ENCODE assay signal across 19 mouse cellular contexts in the genomic region with DNA sequence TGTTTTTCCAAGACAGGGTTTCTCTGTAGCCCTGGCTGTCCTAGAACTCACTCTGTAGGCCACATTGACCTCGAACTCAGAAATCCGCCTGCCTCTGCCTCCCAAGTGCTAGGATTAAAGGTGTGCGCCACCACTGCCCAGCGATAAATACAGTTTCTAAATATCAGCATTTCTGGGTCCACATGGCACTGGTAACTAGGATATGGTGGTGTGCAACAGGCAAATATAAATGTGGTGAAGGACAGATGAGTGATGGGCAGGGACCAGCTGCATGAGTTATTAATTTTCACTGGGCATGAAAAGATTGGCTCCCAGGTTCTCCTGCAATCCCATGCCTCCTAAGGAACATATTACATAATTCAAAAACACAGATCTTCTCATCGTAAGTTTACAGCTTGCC.
DNase-seq lines count a peak whose midpoint lies in the region; ATAC-seq and TF ChIP-seq lines count a peak whose summit lies in the region.
"Had no signal": no experiment of that assay in that cellular context is flagged by ENCODE, and none has a peak within 500 bp of the region (broad histone marks: within the 10 kb centered on the region; RNA-seq: fewer than 3 reads in every experiment).

No protein-coding gene starts in this region.

- H3K27ac ChIP-seq in heart, embryonic 16.5 days (ENCODE audit: low read length) = peak overlapping the region; percentile 81
- no peak overlapping the region for H3K27ac ChIP-seq in heart, embryonic 10.5 days
- H3K27ac ChIP-seq in stomach, embryonic 16.5 days (ENCODE audit: low read length) = 0 out of 2 replicates have a peak overlapping the region, but pooled peaks have one; percentile 69
- no peak overlapping the region for H3K27ac ChIP-seq in stomach, postnatal 0 days (replicated peaks)
- H3K27ac ChIP-seq: forebrain, embryonic 10.5 days; hindbrain, embryonic 14.5 days; liver, embryonic 12.5 days had no signal

- no peak for ATAC-seq in heart, embryonic 16.5 days (replicated peaks; ENCODE audit: extremely low read depth, insufficient read depth, low FRiP score)
- no peak for ATAC-seq in stomach, embryonic 16.5 days (ENCODE audit: insufficient read depth, low FRiP score)
- no peak for ATAC-seq in stomach, postnatal 0 days (ENCODE audit: low FRiP score, low TSS enrichment)
- ATAC-seq: inflammation-experienced regulatory T-cells, adult 6 months; liver, embryonic 12.5 days had no signal

- no peaks in the 10 kb centered on the region for H3K9me3 ChIP-seq in heart, embryonic 16.5 days (replicated peaks; ENCODE audit: control insufficient read depth, low read length)
- no peaks in the 10 kb centered on the region for H3K9me3 ChIP-seq in heart, embryonic 10.5 days
- no peaks in the 10 kb centered on the region for H3K9me3 ChIP-seq in stomach, embryonic 16.5 days (replicated peaks; ENCODE audit: control insufficient read depth, low read length)
- H3K9me3 ChIP-seq in stomach, postnatal 0 days (ENCODE audit: control insufficient read depth, low read length) = no peaks in the 10 kb centered on the region
- H3K9me3 ChIP-seq: forebrain, embryonic 10.5 days; limb, embryonic 13.5 days; liver, embryonic 12.5 days; midbrain, embryonic 12.5 days had no signal

- H3K27me3 ChIP-seq in heart, embryonic 16.5 days (ENCODE audit: control insufficient read depth, insufficient read depth, low read length) = no peaks in the 10 kb centered on the region
- H3K27me3 ChIP-seq in heart, embryonic 10.5 days (ENCODE audit: insufficient read depth, poor library complexity, severe bottlenecking) = no peaks in the 10 kb centered on the region
- H3K27me3 ChIP-seq in stomach, embryonic 16.5 days (ENCODE audit: control insufficient read depth, insufficient read depth, low read length) = no peaks in the 10 kb centered on the region
- no peaks in the 10 kb centered on the region for H3K27me3 ChIP-seq in stomach, postnatal 0 days (ENCODE audit: control insufficient read depth, insufficient read depth, low read length)
- H3K27me3 ChIP-seq: limb, embryonic 13.5 days; liver, embryonic 12.5 days; midbrain, embryonic 12.5 days had no signal

- H3K4me1 ChIP-seq in heart, embryonic 16.5 days (ENCODE audit: control insufficient read depth, insufficient read depth, low read length) = peaks cover 76% of the 10 kb centered on the region
- H3K4me1 ChIP-seq in heart, embryonic 10.5 days = peaks cover 74% of the 10 kb centered on the region
- H3K4me1 ChIP-seq in stomach, embryonic 16.5 days (ENCODE audit: control insufficient read depth, insufficient read depth, low read length) = peaks cover 68% of the 10 kb centered on the region
- H3K4me1 ChIP-seq in stomach, postnatal 0 days (replicated peaks; ENCODE audit: control insufficient read depth, insufficient read depth) = peaks cover 13% of the 10 kb centered on the region; the same call in 1 of the 2 replicates

- TF ChIP-seq CTCF in stomach, postnatal 0 days (IDR thresholded peaks at IDR 0.05; ENCODE audit: low read depth) = no peak

- peak; percentile 64 for DNase-seq in heart, adult 11 months
- no peak for DNase-seq in heart, adult 8-10 months (ENCODE audit: low spot score)
- no peak for DNase-seq in heart, embryonic 10.5 days (ENCODE audit: low spot score)
- DNase-seq in stomach, postnatal 0 days (ENCODE audit: low spot score) = no peak
- DNase-seq in yolk sac, embryonic 10.5 days (ENCODE audit: low spot score) = no peak
- DNase-seq: adrenal gland, adult 2 months; B cell, adult 2 months; cerebellum, adult 18-20 months; cerebellum, postnatal 14 days; kidney, adult 18-20 months; kidney, postnatal 4 days had no signal

- H3K36me3 ChIP-seq in heart, embryonic 16.5 days (ENCODE audit: control insufficient read depth, insufficient read depth) = no peaks in the 10 kb centered on the region
- H3K36me3 ChIP-seq in heart, embryonic 10.5 days = no peaks in the 10 kb centered on the region
- H3K36me3 ChIP-seq in stomach, embryonic 16.5 days (ENCODE audit: control insufficient read depth, insufficient read depth, low read length) = no peaks in the 10 kb centered on the region
- peaks cover 2% of the 10 kb centered on the region; the same call in 1 of the 2 replicates for H3K36me3 ChIP-seq in stomach, postnatal 0 days (ENCODE audit: control insufficient read depth, insufficient read depth, low read length)
- H3K36me3 ChIP-seq: forebrain, embryonic 10.5 days; limb, embryonic 13.5 days; liver, embryonic 12.5 days; midbrain, embryonic 12.5 days had no signal

- H3K4me2 ChIP-seq in heart, embryonic 16.5 days (ENCODE audit: low read depth, low read length) = no peak overlapping the region
- H3K4me2 ChIP-seq in stomach, embryonic 16.5 days (ENCODE audit: low read depth, low read length) = no peak overlapping the region
- no peak overlapping the region for H3K4me2 ChIP-seq in stomach, postnatal 0 days (replicated peaks; ENCODE audit: low read depth)
- H3K4me2 ChIP-seq: hindbrain, embryonic 14.5 days; limb, embryonic 13.5 days; liver, embryonic 12.5 days; midbrain, embryonic 12.5 days had no signal

- no peak overlapping the region for H3K4me3 ChIP-seq in heart, embryonic 16.5 days (ENCODE audit: low read length)
- no peak overlapping the region for H3K4me3 ChIP-seq in heart, embryonic 10.5 days
- no peak overlapping the region for H3K4me3 ChIP-seq in stomach, embryonic 16.5 days (replicated peaks; ENCODE audit: low read length)
- no peak overlapping the region for H3K4me3 ChIP-seq in stomach, postnatal 0 days (ENCODE audit: low read depth, low read length)
- H3K4me3 ChIP-seq: forebrain, embryonic 10.5 days; limb, embryonic 13.5 days; liver, embryonic 12.5 days; midbrain, embryonic 12.5 days had no signal

- WGBS in heart, embryonic 16.5 days = 91% methylated on average over 5 of the region's 5 CpGs
- WGBS in heart, embryonic 10.5 days = 92% methylated on average over 5 of the region's 5 CpGs
- 87% methylated on average over 5 of the region's 5 CpGs for WGBS in stomach, embryonic 16.5 days
- 93% methylated on average over 5 of the region's 5 CpGs for WGBS in stomach, postnatal 0 days

- no peak overlapping the region for H3K9ac ChIP-seq in heart, embryonic 16.5 days (ENCODE audit: low read length)
- H3K9ac ChIP-seq in stomach, embryonic 16.5 days (ENCODE audit: low read length) = no peak overlapping the region
- H3K9ac ChIP-seq in stomach, postnatal 0 days (ENCODE audit: low read length) = no peak overlapping the region
- H3K9ac ChIP-seq: hindbrain, embryonic 14.5 days; limb, embryonic 13.5 days; liver, embryonic 12.5 days; midbrain, embryonic 12.5 days had no signal

- TF ChIP-seq EP300 in stomach, postnatal 0 days (optimal IDR thresholded peaks at IDR 0.05) = no peak

Comparison
In these comparisons a context has a peak if more than half of its experiments do, and no peak if none do; other contexts are left out.
1. H3K27ac ChIP-seq: peak in heart, embryonic 16.5 days (single experiment) and stomach, embryonic 16.5 days (single experiment); none in heart, embryonic 10.5 days (single experiment) and stomach, postnatal 0 days (single experiment).